Mouse (Mus musculus) liver, embryonic 14.5 days (tissue): ENCODE results near the gene Birc3. TPM values are rescaled to one million over a fixed set of nuclear protein-coding genes. Genes with fewer than 3 reads are reported as not detected.
"Not testable (repeated sequence)": the region's sequence is repeated elsewhere in the genome, so short reads cannot be mapped to it uniquely, and the experiment has no call there.

Experiments used
- ATAC-seq: fragments of 200-750 bp; cut with Nextera tagmentation; 2 replicates; pipeline ENCODE4 v1.8.0; 2017; ENCODE audit warnings: moderate number of reproducible peaks, mild to moderate bottlenecking, moderate library complexity; ENCODE audit not compliant: insufficient read depth
- DNase-seq, 3 experiments: peaks; one replicate each; pipeline ENCODE4 v3.0.0-alpha.2; 2012 to 2013; ENCODE audit warnings: low read depth in 3 of 3, low spot score in 3 of 3
- H3K27ac ChIP-seq: fragments of 300-500 bp; sonication (generic); 2 replicates; pipeline ENCODE4 v1.5.1; 2014; ENCODE audit warnings: moderate library complexity, mild to moderate bottlenecking, control low read depth, inconsistent platforms
- H3K27me3 ChIP-seq: fragments of 300-500 bp; sonication (generic); 2 replicates; pipeline ENCODE4 v1.6.1; 2014; ENCODE audit warnings: mild to moderate bottlenecking, low read length, moderate library complexity; ENCODE audit not compliant: control insufficient read depth, insufficient read depth
- H3K36me3 ChIP-seq: fragments of 300-500 bp; sonication (generic); replicated peaks from 2 replicates; pipeline ENCODE4 v1.6.1; 2014; ENCODE audit warnings: low read depth; ENCODE audit not compliant: control insufficient read depth, insufficient read depth
- H3K4me1 ChIP-seq, 2 experiments: fragments of 200-500 bp in 1 of 2; fragments of 300-500 bp in 1 of 2; sonication (generic) in 1 of 2; replicated peaks; 2 replicates each; pipeline ENCODE4 v1.6.1; 2012 to 2014; ENCODE audit warnings: antibody characterized with exemption in 1 of 2, inconsistent platforms in 1 of 2, low read length in 1 of 2; ENCODE audit not compliant: control insufficient read depth in 2 of 2, insufficient read depth in 2 of 2
- H3K4me2 ChIP-seq: fragments of 300-500 bp; sonication (generic); 2 replicates; pipeline ENCODE4 v1.6.1; 2014; ENCODE audit warnings: low read depth, mild to moderate bottlenecking, control low read depth, moderate library complexity
- H3K4me3 ChIP-seq, 2 experiments: fragments of 200-500 bp in 1 of 2; fragments of 300-500 bp in 1 of 2; sonication (generic) in 1 of 2; 2 replicates each; pipeline ENCODE4 v1.5.1; 2012 to 2014; ENCODE audit warnings: low read depth in 2 of 2, low read length in 2 of 2, mild to moderate bottlenecking in 2 of 2, control low read depth in 1 of 2, inconsistent platforms in 1 of 2, moderate library complexity in 1 of 2; ENCODE audit not compliant: insufficient read depth in 1 of 2
- H3K9ac ChIP-seq: fragments of 300-500 bp; sonication (generic); replicated peaks from 2 replicates; pipeline ENCODE4 v1.6.1; 2014; ENCODE audit warnings: mild to moderate bottlenecking, control low read depth, moderate library complexity
- H3K9me3 ChIP-seq: fragments of 300-500 bp; sonication (generic); 2 replicates; pipeline ENCODE4 v1.6.1; 2016; ENCODE audit warnings: low read length, mixed read lengths; ENCODE audit not compliant: control insufficient read depth
- CTCF ChIP-seq: IDR thresholded peaks from 2 replicates; pipeline ENCODE4 v1.5.1; 2016; ENCODE audit warnings: antibody characterized with exemption, low read depth, control low read depth
- EP300 ChIP-seq: IDR thresholded peaks from 2 replicates; pipeline ENCODE4 v1.6.1; 2016; ENCODE audit warnings: antibody characterized with exemption, low read depth
- WGBS: fragments of 180-500 bp; shearing (Covaris S2); extraction: QIAGEN DNeasy Blood & Tissue Kit; methylation state at CpG from one replicate; pipeline ENCODE4 v1.1.7; 2014; ENCODE audit not compliant: insufficient replicate concordance; 5-methylcytosine and 5-hydroxymethylcytosine counted together
- polyA plus RNA-seq, 2 experiments: library from polyadenylated mRNA; depleted of rRNA in 1 of 2; stranded (reverse) in 1 of 2; unstranded in 1 of 2; fragments of >200 nt; fragmentation: Nextera tagmentation in 1 of 2; extraction: Ambion mirVana in 1 of 2; gene quantifications; 2 replicates each; pipeline versions ENCODE4 v1.2.1 to v1.2.3; 2012 to 2014

The Birc3 gene
- polyA plus RNA-seq, 2 experiments: 4.7 TPM

GRCm38 (mm10) chr9:7855374-7855773 lies 17.6 kb downstream of the Birc3 start:
- DNase-seq (no peak), ATAC-seq (0 out of 2 replicates have a peak, but pooled peaks have one; percentile 21)
- H3K4me3 ChIP-seq: no peak overlapping the region
- H3K9me3 ChIP-seq: no peaks in the 10 kb centered on the region
- no peaks in the 10 kb centered on the region for H3K36me3 ChIP-seq
- H3K4me2 ChIP-seq: no peak overlapping the region
- H3K27me3 ChIP-seq: no peaks in the 10 kb centered on the region
- WGBS: 33% methylated on average over 1 of the region's 1 CpGs
- H3K27ac ChIP-seq: no peak overlapping the region
- H3K9ac ChIP-seq: no peak overlapping the region
- TF ChIP-seq CTCF (peak; percentile 60), EP300 (no peak)
- H3K4me1 ChIP-seq: no peaks in the 10 kb centered on the region

GRCm38 (mm10) chr9:7854196-7854595 lies 18.8 kb downstream of the Birc3 start:
- not testable (repeated sequence) for H3K9me3 ChIP-seq, H3K9ac ChIP-seq, ATAC-seq, H3K36me3 ChIP-seq, H3K4me2 ChIP-seq, DNase-seq, H3K4me1 ChIP-seq, H3K27me3 ChIP-seq, H3K4me3 ChIP-seq, H3K27ac ChIP-seq
- WGBS: 83% methylated on average over 14 of the region's 14 CpGs

- H3K27ac ChIP-seq: no peak overlapping the region
- WGBS: 58% methylated on average over 4 of the region's 4 CpGs
- no peak overlapping the region for H3K9ac ChIP-seq
- no peak for ATAC-seq
- H3K27me3 ChIP-seq: no peaks in the 10 kb centered on the region
- no peaks in the 10 kb centered on the region for H3K9me3 ChIP-seq
- no peaks in the 10 kb centered on the region for H3K36me3 ChIP-seq
- TF ChIP-seq EP300 (no peak), CTCF (no peak)
- no peak for DNase-seq
- no peaks in the 10 kb centered on the region for H3K4me1 ChIP-seq
- H3K4me2 ChIP-seq: no peak overlapping the region
- H3K4me3 ChIP-seq: no peak overlapping the region
Measured at GRCm38 (mm10) chr9:7852346-7853230, 20.4 kb downstream of the Birc3 start.

GRCm38 (mm10) chr9:7851841-7852240 lies 21.1 kb downstream of the Birc3 start:
- Histone ChIP-seq H3K27me3 (no peaks in the 10 kb centered on the region), H3K9ac (no peak overlapping the region), H3K4me1 (no peaks in the 10 kb centered on the region), H3K4me2 (no peak overlapping the region), H3K27ac (no peak overlapping the region), H3K36me3 (no peaks in the 10 kb centered on the region), H3K4me3 (no peak overlapping the region), H3K9me3 (no peaks in the 10 kb centered on the region)
- no peak for DNase-seq
- TF ChIP-seq CTCF: no peak
- no peak for TF ChIP-seq EP300
- no peak for ATAC-seq
- 75% methylated on average over 8 of the region's 8 CpGs for WGBS

- TF ChIP-seq EP300 (no peak), CTCF (no peak)
- no peak overlapping the region for H3K9ac ChIP-seq
- no peaks in the 10 kb centered on the region for H3K36me3 ChIP-seq
- no peak overlapping the region for H3K27ac ChIP-seq
- WGBS: 85% methylated on average over 18 of the region's 18 CpGs
- DNase-seq: no peak
- no peaks in the 10 kb centered on the region for H3K4me1 ChIP-seq
- H3K27me3 ChIP-seq: no peaks in the 10 kb centered on the region
- H3K4me2 ChIP-seq: no peak overlapping the region
- no peaks in the 10 kb centered on the region for H3K9me3 ChIP-seq
- no peak overlapping the region for H3K4me3 ChIP-seq
- no peak for ATAC-seq
Measured at GRCm38 (mm10) chr9:7848191-7848590, 24.8 kb downstream of the Birc3 start.
